ENCODE assay signal across 18 mouse cellular contexts in the genomic region with DNA sequence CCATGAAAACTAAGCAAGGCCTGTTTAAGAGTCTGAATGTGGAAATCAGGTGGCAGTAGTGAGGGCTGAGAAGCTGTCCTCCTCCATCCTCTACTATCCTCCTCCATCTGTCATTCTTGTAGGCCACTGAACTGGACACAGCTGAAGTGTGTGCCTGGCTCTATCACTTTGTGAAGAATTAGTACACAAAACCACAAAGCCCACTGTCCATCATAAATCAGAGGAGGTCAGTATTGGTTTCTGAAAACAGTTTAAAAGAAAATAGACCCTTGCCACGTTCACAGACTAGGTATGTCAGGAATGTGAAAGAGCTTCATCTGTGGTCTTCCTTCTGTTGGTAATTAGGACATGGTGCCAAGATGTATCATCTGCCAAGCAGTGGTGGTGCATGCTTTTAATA.
"Had no signal": no experiment of that assay in that cellular context is flagged by ENCODE, and none has a peak within 500 bp of the region (broad histone marks: within the 10 kb centered on the region; RNA-seq: fewer than 3 reads in every experiment).

No protein-coding gene starts in this region.

- H3K4me3 ChIP-seq: midbrain, embryonic 10.5 days; midbrain, embryonic 13.5 days; midbrain, embryonic 15.5 days; neural tube, embryonic 13.5 days; neural tube, embryonic 15.5 days had no signal

- H3K27me3 ChIP-seq: midbrain, embryonic 13.5 days; midbrain, embryonic 15.5 days; neural tube, embryonic 13.5 days; neural tube, embryonic 15.5 days had no signal

- H3K27ac ChIP-seq: liver, embryonic 14.5 days; midbrain, embryonic 10.5 days; midbrain, embryonic 13.5 days; midbrain, embryonic 15.5 days; neural tube, embryonic 13.5 days; neural tube, embryonic 15.5 days had no signal

- H3K36me3 ChIP-seq: midbrain, embryonic 10.5 days; midbrain, embryonic 13.5 days; midbrain, embryonic 15.5 days; neural tube, embryonic 13.5 days; neural tube, embryonic 15.5 days had no signal

- DNase-seq: lung, adult 18-20 months; lung, embryonic 14.5 days; lung, postnatal 10 days; lung, postnatal 4 days; retina, postnatal 1 day; right cerebral cortex, adult 18-20 months; right cerebral cortex, postnatal 25 days; right cerebral cortex, postnatal 4 days; spleen, adult 18-20 months; thymus, adult 18-20 months; thymus, postnatal 14 days; thymus, postnatal 36 days had no signal

- H3K9ac ChIP-seq: liver, embryonic 14.5 days; lung, embryonic 14.5 days; midbrain, embryonic 13.5 days; midbrain, embryonic 15.5 days; neural tube, embryonic 13.5 days; neural tube, embryonic 15.5 days had no signal

- H3K9me3 ChIP-seq: midbrain, embryonic 10.5 days; midbrain, embryonic 15.5 days; neural tube, embryonic 13.5 days; neural tube, embryonic 15.5 days had no signal

- ATAC-seq: midbrain, embryonic 13.5 days; midbrain, embryonic 15.5 days had no signal

- H3K4me1 ChIP-seq: midbrain, embryonic 10.5 days; midbrain, embryonic 13.5 days; midbrain, embryonic 15.5 days; neural tube, embryonic 13.5 days; neural tube, embryonic 15.5 days had no signal

- H3K4me2 ChIP-seq: lung, embryonic 14.5 days; midbrain, embryonic 13.5 days; midbrain, embryonic 15.5 days; neural tube, embryonic 13.5 days; neural tube, embryonic 15.5 days had no signal
